Mouse (Mus musculus) kidney, postnatal 10 days (tissue): Measurements from ENCODE around the gene Lingo3.
A peak's percentile ranks its signal among the peaks of the same experiment; 100 is the strongest.

Experiments used
- DNase-seq: peaks from one replicate; pipeline ENCODE4 v3.0.0; 2021; ENCODE audit warnings: mixed read lengths

The Lingo3 gene

GRCm38 (mm10) chr10:80798150-80799006 is 45.5 kb downstream of the Lingo3 start, which contains the start of the genes Sf3a2 and Plekhj1:
Gene Sf3a2 (plus strand): TSS chr10:80798198.
Gene Plekhj1 (minus strand): TSS chr10:80798626.
- DNase-seq: peak; percentile 97

GRCm38 (mm10) chr10:80797186-80798149 is 46.4 kb downstream of the Lingo3 start:
- peak; percentile 87 for DNase-seq

GRCm38 (mm10) chr10:80796307-80796848 is 47.5 kb downstream of the Lingo3 start:
- DNase-seq: no peak

- no peak for DNase-seq
Observed at GRCm38 (mm10) chr10:80794750-80795149, 49.1 kb downstream of the Lingo3 start.

- DNase-seq: no peak
Observed at GRCm38 (mm10) chr10:80793803-80794202, 50.0 kb downstream of the Lingo3 start.

- DNase-seq: no peak
Observed at GRCm38 (mm10) chr10:80793033-80793784, 50.6 kb downstream of the Lingo3 start.

GRCm38 (mm10) chr10:80792175-80793032 is 51.4 kb downstream of the Lingo3 start:
- no peak for DNase-seq

GRCm38 (mm10) chr10:80791476-80792174 is 52.2 kb downstream of the Lingo3 start:
- no peak for DNase-seq

GRCm38 (mm10) chr10:80790761-80791404 is 53.0 kb downstream of the Lingo3 start:
- no peak for DNase-seq

GRCm38 (mm10) chr10:80787517-80787916 is 56.3 kb downstream of the Lingo3 start:
- DNase-seq: no peak

GRCm38 (mm10) chr10:80785963-80786362 is 57.9 kb downstream of the Lingo3 start:
- no peak for DNase-seq

GRCm38 (mm10) chr10:80784871-80785270 is 59.0 kb downstream of the Lingo3 start:
- no peak for DNase-seq

GRCm38 (mm10) chr10:80784302-80784701 is 59.5 kb downstream of the Lingo3 start:
- DNase-seq: no peak
